Mouse (Mus musculus) intestine, embryonic 16.5 days (tissue): ENCODE results near the gene Rara. TPM values are rescaled to one million over a fixed set of nuclear protein-coding genes. Genes with fewer than 3 reads are reported as not detected.

ENCODE experiments used
- ATAC-seq: fragments of 200-750 bp; cut with Nextera tagmentation; 2 replicates; pipeline ENCODE4 v1.8.0; 2017; ENCODE audit warnings: moderate TSS enrichment, moderate library complexity
- H3K27ac ChIP-seq: fragments of 300-500 bp; sonication (generic); 2 replicates; pipeline ENCODE4 v1.5.1; 2014; ENCODE audit warnings: mild to moderate bottlenecking, low read length
- H3K27me3 ChIP-seq: fragments of 300-500 bp; sonication (generic); replicated peaks from 2 replicates; pipeline ENCODE4 v1.6.1; 2014; ENCODE audit warnings: low read length, control low read depth, mixed read lengths; ENCODE audit not compliant: control insufficient read depth, insufficient read depth
- H3K36me3 ChIP-seq: fragments of 300-500 bp; sonication (generic); 2 replicates; pipeline ENCODE4 v1.6.1; 2014; ENCODE audit warnings: low read length, control low read depth; ENCODE audit not compliant: control insufficient read depth, insufficient read depth
- H3K4me1 ChIP-seq: fragments of 300-500 bp; sonication (generic); 2 replicates; pipeline ENCODE4 v1.6.1; 2014; ENCODE audit warnings: low read length, control low read depth, mixed read lengths; ENCODE audit not compliant: control insufficient read depth, insufficient read depth
- H3K4me2 ChIP-seq: fragments of 300-500 bp; sonication (generic); 2 replicates; pipeline ENCODE4 v1.6.1; 2014; ENCODE audit warnings: low read depth, low read length, control low read depth
- H3K4me3 ChIP-seq: fragments of 300-500 bp; sonication (generic); 2 replicates; pipeline ENCODE4 v1.5.1; 2014; ENCODE audit warnings: mild to moderate bottlenecking, low read length
- H3K9ac ChIP-seq: fragments of 300-500 bp; sonication (generic); 2 replicates; pipeline ENCODE4 v1.6.1; 2014; ENCODE audit warnings: low read depth, low read length
- H3K9me3 ChIP-seq: fragments of 300-500 bp; sonication (generic); 2 replicates; pipeline ENCODE4 v1.6.1; 2016; ENCODE audit warnings: low read length, control low read depth; ENCODE audit not compliant: control insufficient read depth
- WGBS: fragments of 180-500 bp; shearing (Covaris S2); extraction: QIAGEN DNeasy Blood & Tissue Kit; methylation state at CpG from one replicate; pipeline ENCODE4 v1.1.7; 2014; 5-methylcytosine and 5-hydroxymethylcytosine counted together
- polyA plus RNA-seq: library from polyadenylated mRNA; unstranded; fragments of >200 nt; fragmentation: Nextera tagmentation; extraction: Ambion mirVana; gene quantifications from 2 replicates; pipeline ENCODE4 v1.2.1, GENCODE M21; 2015

Rara gene
- polyA plus RNA-seq, 1 experiment from 2014 or later = 28.2 TPM

- H3K9me3 ChIP-seq = no peaks in the 10 kb centered on the region
- no peak overlapping the region for H3K4me3 ChIP-seq
- no peak for ATAC-seq
- peaks cover 4% of the 10 kb centered on the region; the same call in 1 of the 2 replicates for H3K36me3 ChIP-seq
- H3K27me3 ChIP-seq = no peaks in the 10 kb centered on the region
- H3K4me1 ChIP-seq = peaks cover 81% of the 10 kb centered on the region
- H3K9ac ChIP-seq = 0 out of 2 replicates have a peak overlapping the region, but pooled peaks have one; percentile 25
- H3K27ac ChIP-seq = no peak overlapping the region
- H3K4me2 ChIP-seq = no peak overlapping the region
- 47% methylated on average over 3 of the region's 3 CpGs for WGBS
Observed at GRCm38 (mm10) chr11:98945605-98945977, 18.0 kb downstream of the Rara start.

- no peak for ATAC-seq
- WGBS = 57% methylated on average over 18 of the region's 18 CpGs
- no peaks in the 10 kb centered on the region for H3K9me3 ChIP-seq
- H3K36me3 ChIP-seq = peaks cover 8% of the 10 kb centered on the region; the same call in 1 of the 2 replicates
- H3K27ac ChIP-seq = 0 out of 2 replicates have a peak overlapping the region, but pooled peaks have one; percentile 2
- H3K4me2 ChIP-seq = no peak overlapping the region
- H3K4me1 ChIP-seq = peaks cover 75% of the 10 kb centered on the region
- H3K4me3 ChIP-seq = no peak overlapping the region
- H3K27me3 ChIP-seq = no peaks in the 10 kb centered on the region
- no peak overlapping the region for H3K9ac ChIP-seq
Observed at GRCm38 (mm10) chr11:98947969-98948569, 20.5 kb downstream of the Rara start.

- no peak for ATAC-seq
- Histone ChIP-seq H3K9me3 (no peaks in the 10 kb centered on the region), H3K27me3 (no peaks in the 10 kb centered on the region), H3K36me3 (peaks cover 8% of the 10 kb centered on the region; the same call in 1 of the 2 replicates), H3K4me2 (no peak overlapping the region), H3K4me3 (no peak overlapping the region), H3K4me1 (peaks cover 75% of the 10 kb centered on the region), H3K27ac (no peak overlapping the region), H3K9ac (0 out of 2 replicates have a peak overlapping the region, but pooled peaks have one; percentile 2)
- WGBS = 75% methylated on average over 12 of the region's 12 CpGs
Observed at GRCm38 (mm10) chr11:98949242-98949957, 21.8 kb downstream of the Rara start.

- H3K4me2 ChIP-seq = no peak overlapping the region
- no peak overlapping the region for H3K4me3 ChIP-seq
- no peaks in the 10 kb centered on the region for H3K9me3 ChIP-seq
- no peaks in the 10 kb centered on the region for H3K27me3 ChIP-seq
- ATAC-seq = no peak
- WGBS = 83% methylated on average over 7 of the region's 7 CpGs
- no peak overlapping the region for H3K27ac ChIP-seq
- H3K4me1 ChIP-seq = peaks cover 75% of the 10 kb centered on the region
- peaks cover 8% of the 10 kb centered on the region; the same call in 1 of the 2 replicates for H3K36me3 ChIP-seq
- H3K9ac ChIP-seq = no peak overlapping the region
Observed at GRCm38 (mm10) chr11:98949958-98950460, 22.4 kb downstream of the Rara start.

- Histone ChIP-seq H3K9me3 (no peaks in the 10 kb centered on the region), H3K27ac (peak overlapping the region; percentile 13; the same call in 1 of the 2 replicates), H3K4me2 (no peak overlapping the region), H3K4me1 (peaks cover 75% of the 10 kb centered on the region), H3K9ac (no peak overlapping the region), H3K27me3 (no peaks in the 10 kb centered on the region), H3K36me3 (peaks cover 8% of the 10 kb centered on the region; the same call in 1 of the 2 replicates), H3K4me3 (no peak overlapping the region)
- ATAC-seq = no peak
- whole genome bisulfite sequencing = 83% methylated on average over 9 of the region's 9 CpGs
Observed at GRCm38 (mm10) chr11:98950484-98950883, 22.9 kb downstream of the Rara start.

GRCm38 (mm10) chr11:98951026-98951906, 23.6 kb downstream of the Rara start:
- Histone ChIP-seq H3K4me2 (no peak overlapping the region), H3K4me1 (peaks cover 76% of the 10 kb centered on the region)
- peak; percentile 21; the same call in 1 of the 2 replicates for ATAC-seq

GRCm38 (mm10) chr11:98952111-98952510, 24.5 kb downstream of the Rara start:
- no peak overlapping the region for H3K27ac ChIP-seq
- ATAC-seq = no peak
- H3K4me3 ChIP-seq = no peak overlapping the region
- H3K4me1 ChIP-seq = peaks cover 77% of the 10 kb centered on the region
- peaks cover 8% of the 10 kb centered on the region; the same call in 1 of the 2 replicates for H3K36me3 ChIP-seq
- no peaks in the 10 kb centered on the region for H3K27me3 ChIP-seq
- H3K9ac ChIP-seq = no peak overlapping the region
- no peak overlapping the region for H3K4me2 ChIP-seq
- WGBS = 94% methylated on average over 1 of the region's 1 CpGs
- H3K9me3 ChIP-seq = no peaks in the 10 kb centered on the region

More at GRCm38 (mm10) chr11:98951026-98951906, 23.6 kb downstream of the Rara start:
- WGBS = 52% methylated on average over 16 of the region's 16 CpGs
- H3K9ac ChIP-seq = peak overlapping the region; percentile 53
- H3K4me3 ChIP-seq = no peak overlapping the region
- H3K9me3 ChIP-seq = no peaks in the 10 kb centered on the region
- peaks cover 8% of the 10 kb centered on the region; the same call in 1 of the 2 replicates for H3K36me3 ChIP-seq
- H3K27ac ChIP-seq = peak overlapping the region; percentile 79
- no peaks in the 10 kb centered on the region for H3K27me3 ChIP-seq

GRCm38 (mm10) chr11:98952736-98953135, 25.1 kb downstream of the Rara start:
- H3K4me2 ChIP-seq = no peak overlapping the region
- peaks cover 8% of the 10 kb centered on the region; the same call in 1 of the 2 replicates for H3K36me3 ChIP-seq
- H3K27me3 ChIP-seq = no peaks in the 10 kb centered on the region
- no peaks in the 10 kb centered on the region for H3K9me3 ChIP-seq
- whole genome bisulfite sequencing = 56% methylated on average over 2 of the region's 2 CpGs
- peaks cover 71% of the 10 kb centered on the region for H3K4me1 ChIP-seq
- no peak overlapping the region for H3K9ac ChIP-seq
- H3K27ac ChIP-seq = no peak overlapping the region
- no peak for ATAC-seq
- H3K4me3 ChIP-seq = no peak overlapping the region
